Mouse (Mus musculus) megakaryocyte, embryonic 14.5 days (primary cell): ENCODE results near the gene Dcxr.

Experiments
- FLI1 ChIP-seq: IDR thresholded peaks from 2 replicates; pipeline ENCODE4 v1.6.1; 2012; ENCODE audit warnings: low read length, inconsistent platforms, mixed read lengths
- GATA1 ChIP-seq: IDR thresholded peaks from 3 replicates; pipeline ENCODE4 v1.6.1; 2012; ENCODE audit warnings: mixed read lengths, low read length, inconsistent platforms, borderline replicate concordance

DNA sequence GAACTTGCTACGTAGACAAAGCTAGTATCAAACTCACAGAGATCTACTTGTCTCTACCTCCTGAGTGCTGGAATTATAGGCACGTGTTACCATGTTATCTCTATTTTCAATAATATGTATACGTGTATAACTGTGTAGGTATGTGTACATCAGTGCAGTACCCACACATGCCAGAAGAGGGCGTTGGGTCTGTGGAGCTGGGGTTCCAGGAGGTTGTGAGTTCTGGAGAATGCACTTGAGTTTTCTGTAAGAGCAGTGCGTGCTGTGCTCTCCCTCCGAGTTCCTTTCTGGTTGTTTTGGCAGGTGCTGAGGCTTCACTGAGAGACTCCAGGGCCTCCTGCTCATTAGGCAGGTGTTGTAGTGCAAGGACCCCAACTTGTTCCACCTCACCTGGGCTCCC is 30.5 kb downstream of the Dcxr start:
- TF ChIP-seq GATA1 (no peak), FLI1 (no peak)
